Mouse (Mus musculus) ovary, postnatal 14 days (tissue): ENCODE results near the gene Dhh.

Experiments used
- DNase-seq: peaks from one replicate; pipeline ENCODE4 v3.0.0; 2022; ENCODE audit warnings: low spot score

The Dhh gene

DNA sequence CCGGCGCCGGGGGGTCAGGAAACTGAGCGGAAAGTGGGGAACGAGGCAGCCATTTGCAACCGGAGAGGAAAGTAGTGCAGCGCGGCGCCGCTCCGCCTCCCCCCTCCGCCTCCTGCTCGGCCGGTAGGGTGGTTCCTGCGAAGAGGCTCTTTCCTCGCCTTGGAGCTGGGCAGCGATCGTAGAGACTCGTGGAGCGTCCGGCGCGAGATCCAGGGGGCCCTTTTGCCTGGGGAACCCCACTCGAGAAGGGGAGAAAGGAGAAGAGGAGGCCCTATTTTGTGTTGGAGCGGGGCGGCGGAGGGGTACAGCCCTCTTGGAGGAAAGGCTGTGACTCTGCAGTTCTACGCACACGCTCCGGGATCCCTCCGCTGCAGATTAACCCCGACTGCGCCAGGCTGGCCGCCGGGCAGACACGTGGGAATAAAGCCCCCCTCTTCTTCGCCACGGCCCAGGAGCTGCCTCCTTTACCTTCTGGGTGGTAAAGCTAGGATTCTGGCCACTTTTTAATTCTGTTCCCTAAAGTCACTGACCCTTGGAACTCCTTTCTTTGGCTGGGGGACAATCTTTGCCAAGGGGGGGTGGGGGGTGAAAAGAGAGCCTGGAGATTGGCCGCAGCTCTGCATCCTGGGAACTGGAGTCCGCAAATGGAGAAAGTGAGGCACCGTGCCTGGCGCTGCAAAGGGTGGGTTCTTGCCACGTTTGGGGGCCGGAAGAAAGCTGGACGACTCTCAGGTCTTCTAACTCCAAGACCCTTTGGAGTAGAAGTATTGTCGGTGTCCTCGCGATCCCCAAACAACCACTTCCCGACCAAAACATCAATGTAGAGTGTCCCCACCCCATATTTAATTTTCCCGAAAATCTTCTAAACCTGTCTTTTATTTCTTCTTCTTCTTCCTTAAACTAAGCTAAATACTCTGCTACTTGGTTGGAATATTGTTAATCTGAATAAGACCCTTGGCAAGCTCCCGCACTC is 26.1 kb downstream of the Dhh start:
- peak; percentile 82 for DNase-seq

- DNase-seq, result no peak
Measured at GRCm38 (mm10) chr15:98871070-98871915, 27.0 kb downstream of the Dhh start, which contains the start of gene Kmt2d. Gene Kmt2d (minus strand): TSS chr15:98871204.

GRCm38 (mm10) chr15:98870179-98871069 is 27.9 kb downstream of the Dhh start:
- DNase-seq, result no peak

- no peak for DNase-seq
Measured at GRCm38 (mm10) chr15:98869342-98870178, 28.8 kb downstream of the Dhh start.

- no peak for DNase-seq
Measured at GRCm38 (mm10) chr15:98868346-98869063, 29.8 kb downstream of the Dhh start.

DNA sequence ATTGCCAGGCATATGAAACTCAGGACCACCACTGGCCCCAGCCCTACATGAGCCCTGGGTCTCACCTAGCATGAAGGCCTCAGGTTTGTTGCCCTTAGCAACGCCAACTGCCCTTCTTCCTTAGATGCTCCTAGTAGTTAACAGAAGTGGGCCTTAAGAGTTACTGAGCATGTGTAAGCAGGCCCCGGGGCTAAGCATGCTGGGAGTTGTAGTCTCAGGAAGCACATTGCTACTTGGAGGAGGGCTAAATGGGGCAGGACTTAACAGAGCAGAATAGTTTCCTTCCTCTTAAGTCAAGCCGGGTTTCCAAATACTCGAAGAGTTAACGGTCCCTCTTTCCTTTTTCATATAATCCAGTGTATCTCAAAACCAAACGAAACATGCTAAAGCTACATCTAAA is 31.0 kb downstream of the Dhh start:
- no peak for DNase-seq

- no peak for DNase-seq
Measured at GRCm38 (mm10) chr15:98866501-98866900, 31.8 kb downstream of the Dhh start.

DNA sequence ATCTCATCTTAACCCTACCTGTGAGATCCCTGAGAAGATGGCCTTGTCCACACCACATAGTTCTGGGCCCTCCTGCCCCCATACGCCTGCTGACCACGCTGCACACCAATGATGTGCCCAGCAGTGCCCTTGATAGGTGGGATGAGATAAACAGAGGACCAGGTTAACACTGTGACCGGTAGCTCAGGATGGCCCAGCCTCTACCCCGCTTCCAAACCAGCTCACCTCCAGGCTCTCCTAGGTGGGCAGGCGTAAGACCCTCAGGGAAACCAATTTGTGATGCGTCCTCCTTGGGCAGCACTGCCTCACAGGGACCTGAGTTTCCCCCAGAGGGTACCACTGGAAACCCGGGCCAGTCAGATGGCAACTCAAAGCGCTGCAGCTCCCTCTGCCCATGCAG is 32.6 kb downstream of the Dhh start:
- DNase-seq, result no peak

DNA sequence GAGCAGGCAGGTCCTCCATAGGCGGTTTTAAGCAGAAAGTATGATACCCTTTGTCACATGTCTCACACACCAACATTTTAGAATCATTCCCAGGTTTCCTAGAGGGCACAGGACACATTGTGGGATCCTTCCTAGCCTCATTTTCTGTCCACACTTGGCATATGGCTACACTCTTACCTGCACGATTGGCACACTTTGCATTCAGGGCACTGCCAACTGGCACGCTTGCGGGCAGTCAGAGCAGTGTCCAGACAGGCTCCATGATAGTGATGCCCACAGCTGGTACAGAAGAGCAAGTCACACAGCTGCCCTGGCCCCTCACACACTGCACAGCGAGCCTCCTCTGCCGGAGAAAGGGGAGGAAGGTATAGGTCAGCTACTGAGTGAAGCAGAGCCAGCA is 33.4 kb downstream of the Dhh start:
- no peak for DNase-seq

DNA sequence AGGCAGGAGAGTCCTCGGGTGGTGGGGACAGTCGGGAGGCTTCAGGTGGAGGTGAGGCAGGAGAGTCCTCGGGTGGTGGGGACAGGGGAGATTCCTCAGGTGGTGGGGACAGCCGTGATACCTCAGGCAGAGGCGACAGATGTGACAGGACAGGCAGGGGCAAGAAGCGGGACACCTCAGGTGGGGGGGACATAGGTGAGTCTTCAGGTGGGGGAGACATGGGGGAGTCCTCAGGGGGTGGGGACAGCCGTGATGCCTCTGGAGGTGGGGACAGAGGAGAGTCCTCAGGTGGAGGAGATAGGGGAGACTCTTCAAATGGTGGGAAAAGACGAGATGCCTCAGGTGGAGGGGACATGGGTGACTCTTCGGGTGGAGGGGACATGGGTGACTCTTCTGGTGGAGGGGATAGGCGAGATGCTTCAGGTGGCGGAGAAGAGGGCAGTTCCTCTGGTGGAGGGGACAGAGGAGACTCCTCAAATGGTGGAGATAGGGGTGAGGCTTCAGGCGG is 34.8 kb downstream of the Dhh start:
- DNase-seq, result no peak

- no peak for DNase-seq
Measured at GRCm38 (mm10) chr15:98861701-98862410, 36.5 kb downstream of the Dhh start.

DNA sequence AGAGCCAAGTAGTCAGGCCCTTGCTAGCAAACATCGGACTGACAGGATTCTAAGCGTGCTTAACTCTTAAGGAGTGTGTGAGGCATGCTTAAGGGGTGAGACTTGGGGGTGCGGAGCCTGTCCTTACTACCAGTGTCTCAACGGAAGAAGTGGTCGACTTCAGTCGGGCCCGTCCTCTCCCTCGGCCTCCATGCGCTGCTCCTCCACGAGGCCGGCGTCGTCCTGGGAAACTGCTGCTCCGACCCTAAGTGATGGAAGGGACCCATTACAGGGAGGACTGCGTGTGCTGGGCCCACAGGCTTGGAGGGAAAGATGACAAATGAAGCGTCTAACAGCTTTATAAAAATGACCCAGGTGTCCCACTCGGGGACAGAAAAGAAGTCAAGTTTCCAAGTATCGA is 37.4 kb downstream of the Dhh start:
- no peak for DNase-seq

DNA sequence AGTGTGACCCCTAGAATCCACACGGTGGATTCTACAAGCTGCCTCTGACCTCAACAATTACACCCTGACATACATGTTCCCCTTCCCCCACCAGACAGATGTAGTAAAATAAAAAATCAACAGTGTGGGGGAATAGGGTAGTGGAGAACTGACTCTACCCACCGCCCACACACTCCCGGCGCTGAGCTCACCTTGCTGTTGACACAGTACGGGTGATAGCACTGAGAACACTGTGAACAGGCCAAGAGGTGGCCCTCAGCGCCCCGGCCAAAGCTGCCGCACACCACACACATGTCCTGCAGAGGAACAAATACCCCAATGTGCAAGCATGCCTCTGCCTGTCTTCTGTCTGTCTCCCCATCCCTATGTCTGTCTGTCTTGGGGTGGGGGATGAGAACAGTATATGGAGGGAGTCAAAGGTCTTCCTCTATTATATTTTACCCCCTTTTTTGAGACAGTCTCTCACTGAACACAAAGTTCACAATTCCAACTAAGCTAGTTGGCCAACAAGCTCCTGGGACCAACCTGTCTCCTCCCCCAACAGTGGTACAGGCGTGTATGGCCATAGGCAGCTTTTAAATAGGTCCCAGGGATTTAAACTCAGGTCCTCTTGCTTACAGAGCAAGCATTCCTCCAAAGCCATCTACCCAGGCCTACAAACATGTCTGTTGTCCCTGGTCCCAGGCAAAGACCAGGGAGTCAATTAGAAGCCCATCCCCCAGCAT is 38.9 kb downstream of the Dhh start:
- DNase-seq, result no peak

DNA sequence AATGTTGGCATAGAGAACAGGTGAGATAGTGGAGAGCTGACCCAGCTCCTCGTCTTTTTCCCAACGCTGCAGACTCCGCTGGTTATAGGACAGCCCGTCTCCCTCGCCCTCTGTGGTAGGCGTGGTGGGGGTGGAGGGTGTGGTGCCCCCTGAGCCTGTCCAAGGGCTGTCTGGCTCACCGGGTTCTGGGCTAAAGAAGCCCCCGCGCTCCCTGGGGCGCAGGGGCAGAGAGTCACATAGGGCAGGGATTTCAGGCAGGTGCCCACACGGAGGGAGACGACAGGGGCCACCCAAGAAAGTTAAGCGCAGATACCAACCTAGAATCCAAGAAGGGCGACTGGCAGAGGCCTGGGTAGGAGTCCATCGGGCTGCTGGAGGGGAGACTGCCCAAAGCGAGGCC is 44.1 kb downstream of the Dhh start:
- no peak for DNase-seq

GRCm38 (mm10) chr15:98853161-98853937 is 45.0 kb downstream of the Dhh start:
- DNase-seq, result no peak

GRCm38 (mm10) chr15:98852733-98853132 is 45.6 kb downstream of the Dhh start:
- no peak for DNase-seq

DNA sequence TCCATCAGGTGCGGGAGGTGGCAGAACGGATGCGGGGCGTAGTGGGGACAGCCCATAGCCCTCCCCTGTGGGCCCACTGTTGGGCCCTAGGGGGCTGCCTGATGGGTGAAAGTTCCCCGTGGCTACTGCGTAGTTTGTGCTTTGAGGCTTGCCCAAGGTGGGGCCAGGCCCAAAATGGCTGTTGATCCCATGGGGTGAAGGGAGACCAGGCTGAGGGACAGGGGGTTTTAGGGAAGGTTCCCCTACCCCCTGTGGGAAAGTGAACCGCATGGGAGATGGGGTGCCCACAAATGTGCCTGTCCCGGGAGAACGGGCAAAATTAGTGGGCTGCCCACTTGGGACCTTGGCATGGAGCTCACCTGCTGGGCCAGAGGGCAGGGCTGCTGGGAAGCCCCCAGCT is 46.3 kb downstream of the Dhh start:
- DNase-seq, result no peak
